Mouse (Mus musculus): ENCODE measurements at regions not wholly inside any gene's neighbourhood (a gene's known extent, or its start where the extent isn't known, plus 50 kb on each side); places are given as distances from the start of the nearest gene placed in this dataset.

DNA sequence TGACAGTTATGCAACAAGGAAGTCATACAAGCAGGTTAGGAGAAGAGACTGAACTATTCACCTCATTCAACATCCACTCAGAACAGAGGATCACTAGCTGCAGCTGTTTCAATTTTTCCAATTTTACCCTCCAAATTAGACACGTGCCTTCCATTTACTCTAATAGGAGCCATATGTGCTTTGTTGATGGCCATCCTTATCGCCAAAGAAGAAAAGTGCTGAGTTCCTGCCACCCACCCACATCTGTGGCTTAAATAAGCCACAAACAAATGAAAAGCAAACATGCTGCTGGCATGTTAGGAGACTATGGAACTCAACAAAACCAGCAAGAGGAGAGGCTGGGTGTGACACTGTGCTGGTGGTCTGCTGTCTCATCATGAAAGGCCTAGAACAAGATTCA, 1786.1 kb downstream of the 9330182O14Rik start:
- Histone ChIP-seq H3K9ac (no peak overlapping the region), H3K4me3 (replicated peaks; ENCODE audit: low read length) (no peak overlapping the region), H3K9me3 (ENCODE audit: control insufficient read depth, low read length) (no peaks in the 10 kb centered on the region), H3K4me1 (replicated peaks; ENCODE audit: control insufficient read depth, insufficient read depth, low read length) (no peaks in the 10 kb centered on the region), H3K36me3 (replicated peaks; ENCODE audit: control insufficient read depth, insufficient read depth) (no peaks in the 10 kb centered on the region), H3K27me3 (ENCODE audit: control insufficient read depth, insufficient read depth, low read length) (no peaks in the 10 kb centered on the region), H3K27ac (no peak overlapping the region), H3K4me2 (replicated peaks) (no peak overlapping the region)
- DNase-seq (ENCODE audit: low spot score) (no peak), ATAC-seq (ENCODE audit: low FRiP score) (no peak)
- 78% methylated on average over 2 of the region's 2 CpGs for WGBS

- Histone ChIP-seq H3K27me3 (ENCODE audit: control insufficient read depth, insufficient read depth, low read length) (no peaks in the 10 kb centered on the region), H3K27ac (no peak overlapping the region), H3K4me3 (replicated peaks; ENCODE audit: low read length) (no peak overlapping the region), H3K4me1 (replicated peaks; ENCODE audit: control insufficient read depth, insufficient read depth, low read length) (no peaks in the 10 kb centered on the region), H3K36me3 (replicated peaks; ENCODE audit: control insufficient read depth, insufficient read depth) (no peaks in the 10 kb centered on the region), H3K9me3 (ENCODE audit: control insufficient read depth, low read length) (peaks cover 17% of the 10 kb centered on the region; the same call in 1 of the 2 replicates), H3K9ac (no peak overlapping the region), H3K4me2 (replicated peaks) (no peak overlapping the region)
- whole genome bisulfite sequencing: 58% methylated on average over 2 of the region's 2 CpGs
- no peak for DNase-seq (ENCODE audit: low spot score)
- ATAC-seq (ENCODE audit: low FRiP score): peak; percentile 24; the same call in 1 of the 2 replicates
These were observed 1802.5 kb downstream of the 9330182O14Rik start for GRCm38 (mm10) chr15:41936697-41937096.

DNA sequence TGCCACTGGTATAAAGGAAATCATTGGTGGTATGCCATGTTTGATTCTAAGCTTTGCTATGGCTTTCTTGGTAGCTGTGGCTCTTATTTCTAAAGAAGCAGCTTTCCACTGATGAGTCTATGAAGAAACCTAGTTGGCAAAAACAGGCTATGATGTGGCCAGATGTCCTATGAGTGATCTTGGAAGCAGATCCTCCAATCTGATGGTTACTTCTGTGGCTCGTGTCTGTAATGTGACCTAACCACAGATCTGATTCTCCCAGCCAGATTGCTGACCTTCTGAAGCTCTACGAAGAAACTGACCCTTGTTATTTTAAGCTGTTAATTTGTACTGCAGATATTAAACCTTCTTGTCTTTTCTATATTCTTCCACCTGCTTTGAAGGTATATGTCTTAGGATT, 1811.1 kb downstream of the 9330182O14Rik start:
- Histone ChIP-seq H3K36me3 (replicated peaks; ENCODE audit: control insufficient read depth, insufficient read depth) (no peaks in the 10 kb centered on the region), H3K27ac (no peak overlapping the region), H3K27me3 (ENCODE audit: control insufficient read depth, insufficient read depth, low read length) (no peaks in the 10 kb centered on the region), H3K9ac (no peak overlapping the region), H3K4me2 (replicated peaks) (no peak overlapping the region), H3K4me3 (replicated peaks; ENCODE audit: low read length) (no peak overlapping the region), H3K9me3 (ENCODE audit: control insufficient read depth, low read length) (no peaks in the 10 kb centered on the region), H3K4me1 (replicated peaks; ENCODE audit: control insufficient read depth, insufficient read depth, low read length) (no peaks in the 10 kb centered on the region)
- WGBS: 89% methylated on average over 2 of the region's 2 CpGs
- ATAC-seq (ENCODE audit: low FRiP score): no peak
- DNase-seq (ENCODE audit: low spot score): no peak

DNA sequence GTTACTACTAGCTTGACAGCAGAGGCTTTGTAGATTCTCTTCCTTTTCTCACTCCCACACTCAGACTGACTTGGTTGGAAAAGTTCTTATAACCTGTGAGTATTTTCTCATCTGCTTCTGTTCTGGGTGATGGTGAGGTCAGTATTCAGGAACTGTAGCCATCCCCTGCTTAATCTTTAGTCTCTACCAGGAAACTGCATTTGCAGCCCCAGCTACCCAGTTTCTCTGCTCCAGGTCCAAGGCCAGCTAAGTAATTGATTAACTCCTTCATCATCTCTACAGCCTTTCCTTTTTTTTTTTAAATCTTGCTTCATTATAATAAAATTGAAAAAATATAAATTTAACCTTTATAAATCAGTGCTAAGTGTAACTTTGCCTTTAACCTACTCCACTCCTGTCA, 1813.7 kb downstream of the 9330182O14Rik start:
- H3K4me2 ChIP-seq (replicated peaks): no peak overlapping the region
- no peaks in the 10 kb centered on the region for H3K4me1 ChIP-seq (replicated peaks; ENCODE audit: control insufficient read depth, insufficient read depth, low read length)
- DNase-seq (ENCODE audit: low spot score) (no peak), ATAC-seq (ENCODE audit: low FRiP score) (no peak)
- no peak overlapping the region for H3K4me3 ChIP-seq (replicated peaks; ENCODE audit: low read length)
- H3K9me3 ChIP-seq (ENCODE audit: control insufficient read depth, low read length): no peaks in the 10 kb centered on the region
- H3K9ac ChIP-seq: no peak overlapping the region
- no peaks in the 10 kb centered on the region for H3K27me3 ChIP-seq (ENCODE audit: control insufficient read depth, insufficient read depth, low read length)
- H3K27ac ChIP-seq: no peak overlapping the region
- H3K36me3 ChIP-seq (replicated peaks; ENCODE audit: control insufficient read depth, insufficient read depth): no peaks in the 10 kb centered on the region

DNA sequence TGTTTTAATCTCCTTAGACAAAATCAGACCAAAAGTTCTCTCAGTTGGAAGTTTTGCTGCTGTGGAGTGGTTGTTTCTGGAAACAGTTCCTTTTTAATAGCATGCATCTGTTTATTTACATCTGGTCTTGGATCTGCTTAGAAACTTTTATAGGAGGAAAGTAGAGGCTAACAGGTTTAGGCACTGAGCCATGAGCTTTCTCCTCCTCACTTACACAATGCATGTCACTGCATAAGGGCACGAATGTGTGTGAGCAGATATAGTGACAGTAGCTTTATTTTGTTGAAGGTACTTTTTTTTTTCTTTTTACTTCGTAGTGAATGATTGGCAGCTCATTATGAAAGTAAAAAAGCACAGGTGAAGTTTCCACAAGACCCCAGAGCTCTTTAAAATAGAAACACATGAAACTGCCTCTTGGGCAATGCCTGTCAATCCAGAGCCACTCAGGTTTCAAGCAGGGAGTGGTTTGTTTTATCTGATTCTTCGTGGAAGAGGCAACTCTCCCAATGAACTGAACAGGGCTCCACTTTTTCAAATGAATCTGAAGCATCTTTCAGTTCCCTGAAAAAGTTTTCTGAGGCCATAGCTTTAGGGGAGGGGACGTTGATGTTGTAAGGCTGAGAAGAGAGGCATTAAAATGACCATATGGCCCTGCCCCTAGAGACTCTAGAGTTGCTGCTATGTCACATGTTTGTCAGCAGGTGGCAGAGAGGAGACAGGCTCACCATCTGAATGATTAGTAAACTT, 1814.4 kb downstream of the 9330182O14Rik start:
- DNase-seq (ENCODE audit: low spot score) (peak; percentile 36), ATAC-seq (ENCODE audit: low FRiP score) (peak; percentile 43; the same call in 1 of the 2 replicates)
- Histone ChIP-seq H3K4me2 (replicated peaks) (no peak overlapping the region), H3K9me3 (ENCODE audit: control insufficient read depth, low read length) (no peaks in the 10 kb centered on the region), H3K27me3 (ENCODE audit: control insufficient read depth, insufficient read depth, low read length) (no peaks in the 10 kb centered on the region), H3K9ac (no peak overlapping the region), H3K4me1 (replicated peaks; ENCODE audit: control insufficient read depth, insufficient read depth, low read length) (no peaks in the 10 kb centered on the region), H3K27ac (no peak overlapping the region), H3K36me3 (replicated peaks; ENCODE audit: control insufficient read depth, insufficient read depth) (no peaks in the 10 kb centered on the region), H3K4me3 (replicated peaks; ENCODE audit: low read length) (no peak overlapping the region)
- 46% methylated on average over 4 of the region's 4 CpGs for WGBS

DNA sequence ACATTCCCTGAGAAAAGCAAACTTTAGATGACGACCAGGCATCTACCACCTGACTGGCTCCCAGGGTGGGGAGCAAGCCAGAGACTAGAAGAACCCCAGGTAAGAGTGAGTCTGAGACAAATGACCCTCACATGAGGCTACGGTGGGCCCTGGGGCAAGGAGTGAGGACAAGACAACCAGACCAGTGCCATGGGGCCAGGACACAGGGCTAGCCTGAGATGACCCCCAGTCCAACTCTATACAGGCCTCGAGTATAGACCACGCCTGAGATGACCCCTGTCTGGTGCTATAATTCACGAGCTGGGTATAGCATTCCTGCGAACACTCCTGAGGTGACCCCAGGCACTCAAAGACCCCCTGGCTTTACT, 1814.9 kb downstream of the 9330182O14Rik start:
- Histone ChIP-seq H3K27me3 (ENCODE audit: control insufficient read depth, insufficient read depth, low read length) (no peaks in the 10 kb centered on the region), H3K9me3 (ENCODE audit: control insufficient read depth, low read length) (no peaks in the 10 kb centered on the region), H3K4me1 (replicated peaks; ENCODE audit: control insufficient read depth, insufficient read depth, low read length) (no peaks in the 10 kb centered on the region), H3K9ac (no peak overlapping the region), H3K4me3 (replicated peaks; ENCODE audit: low read length) (no peak overlapping the region), H3K4me2 (replicated peaks) (no peak overlapping the region), H3K27ac (no peak overlapping the region), H3K36me3 (replicated peaks; ENCODE audit: control insufficient read depth, insufficient read depth) (no peaks in the 10 kb centered on the region)
- ATAC-seq (ENCODE audit: low FRiP score) (no peak), DNase-seq (ENCODE audit: low spot score) (no peak)
- WGBS: 69% methylated on average over 6 of the region's 6 CpGs

GRCm38 (mm10) chr15:41951276-41951675, 1817.1 kb downstream of the 9330182O14Rik start:
- 84% methylated on average over 5 of the region's 5 CpGs for WGBS
- peak; percentile 61 for DNase-seq (ENCODE audit: low spot score)
- H3K36me3 ChIP-seq (replicated peaks; ENCODE audit: control insufficient read depth, insufficient read depth): no peaks in the 10 kb centered on the region
- ATAC-seq (ENCODE audit: low FRiP score): no peak; the same call in 1 of the 2 replicates
- no peak overlapping the region for H3K4me2 ChIP-seq (replicated peaks)
- H3K9me3 ChIP-seq (ENCODE audit: control insufficient read depth, low read length): no peaks in the 10 kb centered on the region
- H3K27ac ChIP-seq: no peak overlapping the region
- H3K27me3 ChIP-seq (ENCODE audit: control insufficient read depth, insufficient read depth, low read length): no peaks in the 10 kb centered on the region
- H3K4me3 ChIP-seq (replicated peaks; ENCODE audit: low read length): no peak overlapping the region
- no peaks in the 10 kb centered on the region for H3K4me1 ChIP-seq (replicated peaks; ENCODE audit: control insufficient read depth, insufficient read depth, low read length)
- no peak overlapping the region for H3K9ac ChIP-seq

GRCm38 (mm10) chr15:41960597-41960996, 1826.4 kb downstream of the 9330182O14Rik start:
- Histone ChIP-seq H3K4me1 (replicated peaks; ENCODE audit: control insufficient read depth, insufficient read depth, low read length) (no peaks in the 10 kb centered on the region), H3K9ac (no peak overlapping the region), H3K9me3 (ENCODE audit: control insufficient read depth, low read length) (no peaks in the 10 kb centered on the region), H3K4me2 (replicated peaks) (no peak overlapping the region), H3K27ac (no peak overlapping the region), H3K4me3 (replicated peaks; ENCODE audit: low read length) (no peak overlapping the region), H3K27me3 (ENCODE audit: control insufficient read depth, insufficient read depth, low read length) (no peaks in the 10 kb centered on the region), H3K36me3 (replicated peaks; ENCODE audit: control insufficient read depth, insufficient read depth) (no peaks in the 10 kb centered on the region)
- ATAC-seq (ENCODE audit: low FRiP score): no peak
- DNase-seq (ENCODE audit: low spot score): no peak

- WGBS: 88% methylated on average over 6 of the region's 6 CpGs
- Histone ChIP-seq H3K9ac (no peak overlapping the region), H3K4me1 (replicated peaks; ENCODE audit: control insufficient read depth, insufficient read depth, low read length) (no peaks in the 10 kb centered on the region), H3K36me3 (replicated peaks; ENCODE audit: control insufficient read depth, insufficient read depth) (no peaks in the 10 kb centered on the region), H3K4me2 (replicated peaks) (no peak overlapping the region), H3K27me3 (ENCODE audit: control insufficient read depth, insufficient read depth, low read length) (no peaks in the 10 kb centered on the region), H3K4me3 (replicated peaks; ENCODE audit: low read length) (no peak overlapping the region), H3K27ac (no peak overlapping the region), H3K9me3 (ENCODE audit: control insufficient read depth, low read length) (no peaks in the 10 kb centered on the region)
- DNase-seq (ENCODE audit: low spot score): no peak
- no peak for ATAC-seq (ENCODE audit: low FRiP score)
These were observed 1836.7 kb downstream of the 9330182O14Rik start for GRCm38 (mm10) chr15:41970877-41971276.

GRCm38 (mm10) chr15:41973263-41973662, 1839.1 kb downstream of the 9330182O14Rik start:
- peak; percentile 92 for DNase-seq (ENCODE audit: low spot score)
- Histone ChIP-seq H3K4me1 (replicated peaks; ENCODE audit: control insufficient read depth, insufficient read depth, low read length) (no peaks in the 10 kb centered on the region), H3K4me3 (replicated peaks; ENCODE audit: low read length) (no peak overlapping the region), H3K27me3 (ENCODE audit: control insufficient read depth, insufficient read depth, low read length) (no peaks in the 10 kb centered on the region), H3K36me3 (replicated peaks; ENCODE audit: control insufficient read depth, insufficient read depth) (no peaks in the 10 kb centered on the region), H3K27ac (no peak overlapping the region), H3K9me3 (ENCODE audit: control insufficient read depth, low read length) (no peaks in the 10 kb centered on the region), H3K9ac (no peak overlapping the region), H3K4me2 (replicated peaks) (no peak overlapping the region)
- peak; percentile 85 for ATAC-seq (ENCODE audit: low FRiP score)
- 3% methylated on average over 8 of the region's 8 CpGs for WGBS

Measured in hindbrain, embryonic 14.5 days (tissue).